Mouse (Mus musculus) MEL (cell line): ENCODE data around the gene Afdn. TPM values are rescaled to one million over a fixed set of nuclear protein-coding genes. Genes with fewer than 3 reads are reported as not detected.

ENCODE experiments used
- DNase-seq: peaks from one replicate; pipeline ENCODE4 v3.0.0; 2011; ENCODE audit warnings: low read depth, low spot score
- H3K27ac ChIP-seq: 2 replicates; pipeline ENCODE4 v1.5.1; 2012; ENCODE audit warnings: low read depth, mild to moderate bottlenecking, control low read depth, low read length, moderate library complexity; ENCODE audit not compliant: control insufficient read depth
- H3K27me3 ChIP-seq, 2 experiments: fragments of 150-350 bp in 1 of 2; sonication (generic) in 1 of 2; 2 replicates each; pipeline ENCODE4 v1.6.1; 2012; ENCODE audit warnings: low read length in 2 of 2, mild to moderate bottlenecking in 2 of 2, improper control_type of control experiment in 1 of 2, moderate library complexity in 1 of 2; ENCODE audit not compliant: insufficient read depth in 2 of 2, control insufficient read depth in 1 of 2
- H3K36me3 ChIP-seq, 2 experiments: 2 replicates each; pipeline ENCODE4 v1.6.1; 2012 to 2014; ENCODE audit warnings: low read length in 2 of 2, improper control_type of control experiment in 1 of 2, inconsistent platforms in 1 of 2, mild to moderate bottlenecking in 1 of 2; ENCODE audit not compliant: insufficient read depth in 2 of 2, control insufficient read depth in 1 of 2
- H3K4me1 ChIP-seq, 2 experiments: fragments of 150-350 bp in 1 of 2; sonication (generic) in 1 of 2; 2 replicates each; pipeline ENCODE4 v1.6.1; 2012; ENCODE audit warnings: low read length in 2 of 2, improper control_type of control experiment in 1 of 2, mild to moderate bottlenecking in 1 of 2; ENCODE audit not compliant: insufficient read depth in 2 of 2, control insufficient read depth in 1 of 2
- H3K4me3 ChIP-seq, 2 experiments: fragments of 150-350 bp in 1 of 2; sonication (generic) in 1 of 2; 2 replicates each; pipeline ENCODE4 v1.5.1; 2012; ENCODE audit warnings: low read depth in 2 of 2, low read length in 2 of 2, mild to moderate bottlenecking in 2 of 2, moderate library complexity in 2 of 2, control low read depth in 1 of 2, improper control_type of control experiment in 1 of 2; ENCODE audit not compliant: control insufficient read depth in 1 of 2, insufficient read depth in 1 of 2
- H3K79me2 ChIP-seq: 2 replicates; pipeline ENCODE4 v1.6.1; 2012; ENCODE audit warnings: mild to moderate bottlenecking, low read length, moderate library complexity; ENCODE audit not compliant: control insufficient read depth, poor library complexity, insufficient read depth
- H3K9ac ChIP-seq: 2 replicates; pipeline ENCODE4 v1.6.1; 2012; ENCODE audit warnings: low read depth, mild to moderate bottlenecking, control low read depth, low read length, moderate library complexity; ENCODE audit not compliant: control insufficient read depth, poor library complexity, severe bottlenecking
- H3K9me3 ChIP-seq: fragments of 150-350 bp; sonication (generic); replicated peaks from 2 replicates; pipeline ENCODE4 v1.6.1; 2012; ENCODE audit warnings: mild to moderate bottlenecking, low read length, improper control_type of control experiment, moderate library complexity; ENCODE audit not compliant: insufficient read depth
- BHLHE40 ChIP-seq: IDR thresholded peaks from 2 replicates; pipeline ENCODE4 v1.6.1; 2012; ENCODE audit warnings: low read depth, mild to moderate bottlenecking, inconsistent platforms, low read length, improper control_type of control experiment, borderline replicate concordance
- CHD1 ChIP-seq: IDR thresholded peaks from 2 replicates; pipeline ENCODE4 v1.6.1; 2012; ENCODE audit warnings: low read depth, mild to moderate bottlenecking, inconsistent platforms, low read length, improper control_type of control experiment
- CHD2 ChIP-seq: IDR thresholded peaks from 2 replicates; pipeline ENCODE4 v1.6.1; 2011; ENCODE audit warnings: low read length, improper control_type of control experiment
- CTCF ChIP-seq, 3 experiments: IDR thresholded peaks in 2 of 3; conservative IDR thresholded peaks in 1 of 3; 2 replicates each; pipeline ENCODE4 v1.5.1; 2011 to 2012; ENCODE audit warnings: low read length in 3 of 3, low read depth in 2 of 3, mild to moderate bottlenecking in 2 of 3, improper control_type of control experiment in 1 of 3, inconsistent platforms in 1 of 3, mixed read lengths in 1 of 3, moderate library complexity in 1 of 3; ENCODE audit not compliant: control insufficient read depth in 1 of 3, insufficient read depth in 1 of 3, poor library complexity in 1 of 3, severe bottlenecking in 1 of 3
- ELF1 ChIP-seq: IDR thresholded peaks from 2 replicates; pipeline ENCODE4 v1.6.1; 2014; ENCODE audit warnings: low read depth, mild to moderate bottlenecking, inconsistent platforms, low read length, improper control_type of control experiment, moderate library complexity
- GATA1 ChIP-seq: IDR thresholded peaks from 2 replicates; pipeline ENCODE4 v1.6.1; 2011; ENCODE audit warnings: low read depth, low read length, improper control_type of control experiment
- HCFC1 ChIP-seq: IDR thresholded peaks from 2 replicates; pipeline ENCODE4 v1.6.1; 2012; ENCODE audit warnings: low read depth, mild to moderate bottlenecking, inconsistent platforms, low read length, improper control_type of control experiment, moderate library complexity
- KAT2A ChIP-seq: conservative IDR thresholded peaks from 2 replicates; pipeline ENCODE4 v1.6.1; 2012; ENCODE audit warnings: low read depth, low read length, improper control_type of control experiment, inconsistent platforms
- MAFK ChIP-seq: IDR thresholded peaks from 2 replicates; pipeline ENCODE4 v1.6.1; 2011; ENCODE audit warnings: low read depth, mild to moderate bottlenecking, low read length, improper control_type of control experiment, borderline replicate concordance
- MAX ChIP-seq: IDR thresholded peaks from 2 replicates; pipeline ENCODE4 v1.6.1; 2011; ENCODE audit warnings: low read length, improper control_type of control experiment
- MXI1 ChIP-seq: IDR thresholded peaks from 2 replicates; pipeline ENCODE4 v1.6.1; 2011; ENCODE audit warnings: mild to moderate bottlenecking, low read depth, low read length, improper control_type of control experiment
- NRF1 ChIP-seq: IDR thresholded peaks from 2 replicates; pipeline ENCODE4 v1.6.1; 2014; ENCODE audit warnings: low read depth, mild to moderate bottlenecking, inconsistent platforms, low read length, improper control_type of control experiment, moderate library complexity; ENCODE audit not compliant: poor library complexity, insufficient read depth, severe bottlenecking
- POLR2A ChIP-seq, 2 experiments: IDR thresholded peaks; 2 replicates each; pipeline ENCODE4 v1.6.1; 2011 to 2012; ENCODE audit warnings: low read length in 2 of 2, mild to moderate bottlenecking in 2 of 2, control low read depth in 1 of 2, improper control_type of control experiment in 1 of 2, low read depth in 1 of 2, moderate library complexity in 1 of 2; ENCODE audit not compliant: control insufficient read depth in 1 of 2, insufficient read depth in 1 of 2, poor library complexity in 1 of 2
- RCOR1 ChIP-seq: IDR thresholded peaks from 2 replicates; pipeline ENCODE4 v1.6.1; 2012; ENCODE audit warnings: low read depth, mild to moderate bottlenecking, inconsistent platforms, low read length, improper control_type of control experiment
- TAL1 ChIP-seq: IDR thresholded peaks from 2 replicates; pipeline ENCODE4 v1.6.1; 2012; ENCODE audit warnings: mild to moderate bottlenecking, inconsistent platforms, low read length, moderate library complexity, mixed read lengths
- TCF12 ChIP-seq: IDR thresholded peaks from 2 replicates; pipeline ENCODE4 v1.6.1; 2014; ENCODE audit warnings: low read depth, mild to moderate bottlenecking, inconsistent platforms, low read length, improper control_type of control experiment, moderate library complexity
- USF2 ChIP-seq, 2 experiments: IDR thresholded peaks; 2 replicates each; pipeline ENCODE4 v1.6.1; 2011 to 2012; ENCODE audit warnings: improper control_type of control experiment in 2 of 2, low read length in 2 of 2, borderline replicate concordance in 1 of 2, inconsistent platforms in 1 of 2, low read depth in 1 of 2, mild to moderate bottlenecking in 1 of 2; ENCODE audit not compliant: insufficient read depth in 1 of 2
- ZKSCAN1 ChIP-seq: IDR thresholded peaks from 2 replicates; pipeline ENCODE4 v1.6.1; 2012; ENCODE audit warnings: low read depth, mild to moderate bottlenecking, inconsistent platforms, low read length, improper control_type of control experiment, moderate library complexity
- ZNF384 ChIP-seq: IDR thresholded peaks from 2 replicates; pipeline ENCODE4 v1.6.1; 2012; ENCODE audit warnings: low read depth, mild to moderate bottlenecking, inconsistent platforms, low read length, improper control_type of control experiment
- polyA plus RNA-seq, 2 experiments: library from polyadenylated mRNA; stranded (reverse) in 1 of 2; unstranded in 1 of 2; fragments of >175 nt in 1 of 2; fragments of >200 nt in 1 of 2; gene quantifications; 2 replicates each; pipeline versions ENCODE4 v1.2.1 to v1.2.4; 2012; ENCODE audit warnings: low replicate concordance in 2 of 2, low read depth in 1 of 2; ENCODE audit not compliant: insufficient read length in 2 of 2, insufficient read depth in 1 of 2, missing spikeins in 1 of 2
- total RNA-seq: library from RNA; depleted of rRNA; stranded (reverse); fragments of 300-350 nt; gene quantifications from 2 replicates; pipeline ENCODE4 v1.2.3, GENCODE M21; 2012

Afdn gene
- total and polyA plus RNA-seq, 3 experiments = 0.39 TPM; not detected in 1

GRCm38 (mm10) chr17:13865340-13865739, 105.0 kb downstream of the Afdn start:
- Histone ChIP-seq H3K4me3 (no peak overlapping the region), H3K9ac (no peak overlapping the region), H3K27ac (no peak overlapping the region), H3K27me3 (no peaks in the 10 kb centered on the region), H3K4me1 (no peaks in the 10 kb centered on the region), H3K79me2 (no peaks in the 10 kb centered on the region), H3K36me3 (no peaks in the 10 kb centered on the region), H3K9me3 (no peaks in the 10 kb centered on the region)
- DNase-seq = no peak
- TF ChIP-seq RCOR1 (no peak), TAL1 (no peak), POLR2A (IDR thresholded peaks at IDR 0.05; ENCODE audit: control insufficient read depth in 1 of 2, insufficient read depth in 1 of 2, low read depth in 1 of 2, low read length in 2 of 2, poor library complexity in 1 of 2) (no peak), CTCF (IDR thresholded peaks at IDR 0.05 in 2 of 3, conservative IDR thresholded peaks at IDR 0.05 in 1 of 3; ENCODE audit: control insufficient read depth in 1 of 3, insufficient read depth in 1 of 3, low read depth in 2 of 3, low read length in 3 of 3, poor library complexity in 1 of 3, severe bottlenecking in 1 of 3) (no peak), NRF1 (no peak), ELF1 (no peak), USF2 (IDR thresholded peaks at IDR 0.05; ENCODE audit: borderline replicate concordance in 1 of 2, insufficient read depth in 1 of 2, low read depth in 1 of 2, low read length in 2 of 2) (no peak), CHD2 (no peak), ZNF384 (no peak), BHLHE40 (no peak), MAFK (no peak), TCF12 (no peak), HCFC1 (no peak), MXI1 (no peak), ZKSCAN1 (no peak), GATA1 (no peak)

GRCm38 (mm10) chr17:13866951-13867351, 106.6 kb downstream of the Afdn start:
- H3K27ac ChIP-seq = no peak overlapping the region
- no peak for DNase-seq

More at GRCm38 (mm10) chr17:13866951-13867351, 106.6 kb downstream of the Afdn start:
- H3K9ac ChIP-seq = no peak overlapping the region
- H3K27me3 ChIP-seq = no peaks in the 10 kb centered on the region
- no peaks in the 10 kb centered on the region for H3K9me3 ChIP-seq
- TF ChIP-seq MAX = no peak
- no peak for TF ChIP-seq GATA1
- no peak for TF ChIP-seq CHD1
- no peak for TF ChIP-seq CHD2
- no peak for TF ChIP-seq USF2 (IDR thresholded peaks at IDR 0.05; ENCODE audit: borderline replicate concordance in 1 of 2, insufficient read depth in 1 of 2, low read depth in 1 of 2, low read length in 2 of 2)
- TF ChIP-seq KAT2A = no peak
- no peaks in the 10 kb centered on the region for H3K36me3 ChIP-seq
- H3K4me3 ChIP-seq = no peak overlapping the region
- no peaks in the 10 kb centered on the region for H3K4me1 ChIP-seq
- H3K79me2 ChIP-seq = no peaks in the 10 kb centered on the region
